Mouse (Mus musculus) liver, adult 2 months (tissue): ENCODE measurements around the gene Pdpk1. TPM values are rescaled to one million over a fixed set of nuclear protein-coding genes. Genes with fewer than 3 reads are reported as not detected.

Source experiments
- DNase-seq: peaks from one replicate; pipeline ENCODE4 v3.0.0-alpha.2; 2011; ENCODE audit warnings: low read depth, low spot score; ENCODE audit errors: extremely low read depth
- H3K27ac ChIP-seq: fragments of 200-500 bp; replicated peaks from 2 replicates; pipeline ENCODE4 v1.5.1; 2012; ENCODE audit warnings: low read depth, mild to moderate bottlenecking, control low read depth, inconsistent platforms, low read length; ENCODE audit not compliant: insufficient read depth
- H3K27me3 ChIP-seq: fragments of 200-500 bp; 2 replicates; pipeline ENCODE4 v1.6.1; 2012; ENCODE audit warnings: mild to moderate bottlenecking, moderate library complexity, low read length, inconsistent platforms; ENCODE audit not compliant: control insufficient read depth, insufficient read depth
- H3K36me3 ChIP-seq: fragments of 200-500 bp; 2 replicates; pipeline ENCODE4 v1.6.1; 2012; ENCODE audit warnings: low read length, inconsistent platforms; ENCODE audit not compliant: control insufficient read depth, insufficient read depth
- H3K4me1 ChIP-seq: fragments of 200-500 bp; 2 replicates; pipeline ENCODE4 v1.6.1; 2011; ENCODE audit warnings: low read length; ENCODE audit not compliant: control insufficient read depth, insufficient read depth
- H3K4me3 ChIP-seq: fragments of 200-500 bp; 2 replicates; pipeline ENCODE4 v1.5.1; 2011; ENCODE audit warnings: low read depth, mild to moderate bottlenecking, control low read depth, low read length, moderate library complexity; ENCODE audit not compliant: insufficient read depth
- H3K79me2 ChIP-seq: fragments of 200-500 bp; 2 replicates; pipeline ENCODE4 v1.6.1; 2012; ENCODE audit warnings: inconsistent platforms, mild to moderate bottlenecking, low read length, moderate library complexity; ENCODE audit not compliant: control insufficient read depth, insufficient read depth
- H3K9ac ChIP-seq: fragments of 200-500 bp; 2 replicates; pipeline ENCODE4 v1.6.1; 2012; ENCODE audit warnings: low read depth, mild to moderate bottlenecking, control low read depth, inconsistent platforms, low read length
- CTCF ChIP-seq: fragments of 200-500 bp; IDR thresholded peaks from 2 replicates; pipeline ENCODE4 v1.5.1; 2011; ENCODE audit warnings: low read depth, low read length, control low read depth
- POLR2A ChIP-seq: fragments of 200-500 bp; IDR thresholded peaks from 2 replicates; pipeline ENCODE4 v1.6.1; 2011; ENCODE audit warnings: low read length, control low read depth; ENCODE audit not compliant: insufficient read depth; ENCODE audit errors: extremely low read depth
- WGBS: fragments of 180-500 bp; shearing (Covaris S2); methylation state at CpG from one replicate; pipeline ENCODE4 v1.1.7; 2018; 5-methylcytosine and 5-hydroxymethylcytosine counted together
- polyA plus RNA-seq: library from polyadenylated mRNA; depleted of rRNA; stranded (reverse); fragments of >200 nt; gene quantifications from 2 replicates; pipeline ENCODE4 v1.2.3, GENCODE M21; 2012
- total RNA-seq: library from RNA; depleted of rRNA; stranded (reverse); fragments of >200 nt; gene quantifications from 2 replicates; pipeline ENCODE4 v1.2.3, GENCODE M21; 2014

The Pdpk1 gene
- total and polyA plus RNA-seq, 2 experiments: 10.2 to 19.7 TPM

- Histone ChIP-seq H3K4me1 (peaks cover 14% of the 10 kb centered on the region), H3K27ac (peak overlapping the region; percentile 45), H3K4me3 (peak overlapping the region; percentile 64), H3K79me2 (peaks cover under 1% of the 10 kb centered on the region; the same call in 1 of the 2 replicates), H3K9ac (peak overlapping the region; percentile 75), H3K27me3 (no peaks in the 10 kb centered on the region), H3K36me3 (peaks cover 7% of the 10 kb centered on the region; the same call in 1 of the 2 replicates)
- WGBS: 6% methylated on average over 17 of the region's 17 CpGs
- TF ChIP-seq CTCF (no peak), POLR2A (no peak)
- DNase-seq: peak; percentile 84
Measured at GRCm38 (mm10) chr17:24162584-24163175, 12.0 kb upstream of the Pdpk1 start.

- H3K4me3 ChIP-seq: no peak overlapping the region
- no peak overlapping the region for H3K9ac ChIP-seq
- no peaks in the 10 kb centered on the region; the same call in 1 of the 2 replicates for H3K79me2 ChIP-seq
- H3K27ac ChIP-seq: no peak overlapping the region
- 97% methylated on average over 5 of the region's 5 CpGs for WGBS
- TF ChIP-seq CTCF (no peak), POLR2A (no peak)
- no peaks in the 10 kb centered on the region for H3K27me3 ChIP-seq
- H3K36me3 ChIP-seq: peaks cover under 1% of the 10 kb centered on the region; the same call in 1 of the 2 replicates
- H3K4me1 ChIP-seq: peaks cover 10% of the 10 kb centered on the region; the same call in 1 of the 2 replicates
- DNase-seq: no peak
Measured at GRCm38 (mm10) chr17:24161466-24161865, 10.7 kb upstream of the Pdpk1 start.

GRCm38 (mm10) chr17:24157526-24157925, 6.8 kb upstream of the Pdpk1 start:
- WGBS: 94% methylated on average over 4 of the region's 4 CpGs
- no peak for DNase-seq
- Histone ChIP-seq H3K4me3 (no peak overlapping the region), H3K27me3 (no peaks in the 10 kb centered on the region), H3K27ac (no peak overlapping the region), H3K4me1 (peaks cover 2% of the 10 kb centered on the region; the same call in 1 of the 2 replicates), H3K9ac (no peak overlapping the region), H3K79me2 (no peaks in the 10 kb centered on the region; the same call in 1 of the 2 replicates), H3K36me3 (peaks cover 6% of the 10 kb centered on the region; the same call in 1 of the 2 replicates)
- TF ChIP-seq POLR2A: no peak
- no peak for TF ChIP-seq CTCF

GRCm38 (mm10) chr17:24157121-24157520, 6.4 kb upstream of the Pdpk1 start:
- no peak for DNase-seq
- peaks cover 6% of the 10 kb centered on the region; the same call in 1 of the 2 replicates for H3K36me3 ChIP-seq

GRCm38 (mm10) chr17:24156394-24156793, 5.7 kb upstream of the Pdpk1 start:
- DNase-seq: no peak
- no peak overlapping the region for H3K4me3 ChIP-seq
- H3K9ac ChIP-seq: no peak overlapping the region
- no peaks in the 10 kb centered on the region for H3K79me2 ChIP-seq
- H3K27me3 ChIP-seq: no peaks in the 10 kb centered on the region
- 0 out of 2 replicates have a peak, but pooled peaks cover 5% of the 10 kb centered on the region for H3K4me1 ChIP-seq
- peaks cover 6% of the 10 kb centered on the region; the same call in 1 of the 2 replicates for H3K36me3 ChIP-seq
- 93% methylated on average over 3 of the region's 3 CpGs for WGBS
- TF ChIP-seq POLR2A (no peak), CTCF (no peak)
- no peak overlapping the region for H3K27ac ChIP-seq

More at GRCm38 (mm10) chr17:24157121-24157520, 6.4 kb upstream of the Pdpk1 start:
- no peak overlapping the region for H3K4me3 ChIP-seq
- 0 out of 2 replicates have a peak, but pooled peaks cover 2% of the 10 kb centered on the region for H3K4me1 ChIP-seq
- H3K27me3 ChIP-seq: no peaks in the 10 kb centered on the region
- no peak overlapping the region for H3K27ac ChIP-seq
- no peak overlapping the region for H3K9ac ChIP-seq
- TF ChIP-seq CTCF (no peak), POLR2A (no peak)
- no peaks in the 10 kb centered on the region; the same call in 1 of the 2 replicates for H3K79me2 ChIP-seq
- 97% methylated on average over 6 of the region's 6 CpGs for WGBS

GRCm38 (mm10) chr17:24155742-24156141, 5.0 kb upstream of the Pdpk1 start:
- no peak for DNase-seq
- Histone ChIP-seq H3K9ac (no peak overlapping the region), H3K36me3 (peaks cover 6% of the 10 kb centered on the region; the same call in 1 of the 2 replicates), H3K27ac (no peak overlapping the region), H3K79me2 (no peaks in the 10 kb centered on the region), H3K4me3 (no peak overlapping the region), H3K27me3 (no peaks in the 10 kb centered on the region), H3K4me1 (0 out of 2 replicates have a peak, but pooled peaks cover 5% of the 10 kb centered on the region)
- WGBS: 96% methylated on average over 9 of the region's 9 CpGs
- TF ChIP-seq POLR2A (no peak), CTCF (no peak)
